Mouse (Mus musculus) right cerebral cortex, postnatal 4 days (tissue): ENCODE measurements around the gene Gas2l3.

Experiments used
- DNase-seq: peaks from one replicate; pipeline ENCODE4 v3.0.0-alpha.2; 2022

The Gas2l3 gene

DNA sequence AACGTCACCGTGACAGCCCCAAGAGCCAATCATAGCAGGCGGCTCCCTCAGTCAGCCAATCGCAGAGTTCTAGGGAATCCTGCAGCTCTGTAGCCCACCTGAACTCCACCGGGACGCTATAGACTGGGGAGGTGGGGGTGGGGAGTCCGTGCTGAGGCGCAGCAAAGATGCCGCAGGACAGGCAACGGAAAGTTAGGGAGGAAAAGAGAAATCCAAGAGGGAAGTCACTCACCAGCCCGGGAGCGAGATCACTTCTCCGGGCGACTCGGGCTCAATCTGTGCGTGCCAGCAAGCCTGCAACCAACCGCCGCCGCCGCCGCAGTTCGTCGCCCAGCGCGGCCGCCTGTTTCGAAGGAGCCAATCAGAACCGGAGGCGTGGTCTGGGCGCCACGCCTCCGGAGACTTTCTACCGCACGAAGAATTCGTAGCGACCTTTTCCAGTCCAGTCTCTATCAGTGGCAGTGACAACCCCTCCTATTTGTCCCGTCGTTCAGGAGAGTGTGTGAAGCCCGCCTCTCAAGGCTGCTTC lies at the start of gene Gas2l3:
Gene Gas2l3, minus strand, starts transcription at position 345 of the 529 bp plus-strand sequence.
- peak; percentile 81 for DNase-seq

DNA sequence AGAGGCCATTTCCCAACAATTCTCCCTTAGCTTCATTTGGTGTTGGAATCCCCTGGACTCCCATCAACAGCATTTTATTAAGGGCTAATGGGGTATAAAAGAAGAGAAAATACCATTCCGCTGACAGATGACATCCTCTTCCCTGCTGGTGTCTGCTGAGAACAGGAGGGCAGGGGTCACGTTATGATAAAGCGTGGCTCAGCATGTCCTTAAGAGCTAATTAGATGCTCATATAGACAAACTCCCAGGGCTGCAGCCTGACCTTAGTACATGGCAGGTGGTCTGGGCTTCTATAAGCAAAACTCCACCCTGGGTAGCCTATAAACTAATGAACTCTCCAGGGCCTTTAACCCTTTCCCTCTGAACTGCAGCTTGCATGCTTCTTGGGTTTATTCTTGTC lies 47.6 kb upstream of the Gas2l3 start:
- DNase-seq: no peak

DNA sequence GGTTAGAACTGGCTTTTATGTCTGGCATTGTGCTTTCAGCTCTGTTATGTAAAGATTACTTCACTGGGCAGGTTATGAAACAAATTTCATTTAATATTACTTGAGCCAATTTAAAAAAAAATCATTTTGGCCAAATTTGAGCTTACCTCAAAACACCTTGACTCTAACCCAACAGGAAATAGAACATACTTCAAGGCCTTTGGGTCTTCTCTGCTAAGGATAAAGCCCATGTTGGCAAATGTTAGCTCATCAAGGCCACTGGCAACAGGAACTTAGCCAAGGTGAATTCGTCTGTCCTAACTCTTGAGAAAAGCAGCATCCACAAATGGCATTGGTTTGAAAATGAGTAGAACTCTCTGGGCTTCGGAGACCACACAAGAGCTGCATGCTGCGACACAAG lies 46.5 kb upstream of the Gas2l3 start:
- no peak for DNase-seq

DNA sequence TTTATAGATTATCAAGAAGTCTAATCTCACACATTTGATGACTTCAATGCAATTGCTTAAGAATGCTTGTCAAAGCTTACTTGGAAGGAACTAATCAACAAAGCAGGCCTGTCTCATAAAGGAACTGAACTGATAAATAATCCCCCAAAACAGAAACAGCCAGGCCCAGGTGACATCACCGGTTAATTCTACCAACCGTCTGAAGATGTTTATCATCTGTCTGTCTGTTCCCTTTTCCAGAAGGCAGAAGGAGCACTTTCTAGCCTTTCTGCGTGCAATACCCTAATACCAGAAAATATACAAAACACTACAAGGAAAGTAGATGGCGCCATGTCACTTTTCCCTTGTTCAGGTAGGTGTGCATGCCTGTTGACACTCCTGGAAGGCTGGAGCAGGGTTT lies 45.7 kb upstream of the Gas2l3 start:
- DNase-seq: no peak

DNA sequence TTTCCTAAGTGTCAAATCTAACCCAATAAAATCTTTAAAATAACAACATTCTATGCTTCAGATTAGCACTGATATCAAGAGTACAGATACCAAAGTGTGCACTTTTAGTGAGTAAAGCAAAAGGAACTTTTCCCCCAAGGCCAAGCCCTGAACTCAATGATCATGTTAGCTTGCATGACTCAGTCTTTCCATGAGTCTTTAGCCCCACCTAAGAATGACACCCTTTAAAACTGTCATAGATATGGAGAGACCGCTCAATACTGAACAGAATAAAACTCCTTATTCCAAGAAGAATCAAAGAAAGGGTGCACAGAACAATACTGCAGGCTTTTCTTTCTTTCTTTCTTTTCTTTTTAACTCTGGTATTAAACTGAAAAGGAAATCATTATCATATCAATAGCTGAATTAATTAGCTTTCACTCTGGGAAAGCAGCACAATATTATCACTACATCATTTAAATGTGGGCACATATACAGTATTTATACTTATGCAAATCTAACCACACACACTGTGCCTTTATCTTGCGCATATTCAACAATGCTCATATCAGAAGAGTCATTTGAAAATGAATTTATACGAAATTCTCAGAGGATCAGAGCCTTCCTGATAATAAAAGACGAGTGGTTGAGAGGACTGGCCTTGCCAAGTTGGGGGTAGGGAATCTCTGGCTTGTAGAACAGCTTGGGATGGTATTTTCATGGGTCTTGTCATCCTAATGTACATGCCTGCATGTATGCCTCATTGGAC lies 43.4 kb upstream of the Gas2l3 start:
- DNase-seq: no peak

DNA sequence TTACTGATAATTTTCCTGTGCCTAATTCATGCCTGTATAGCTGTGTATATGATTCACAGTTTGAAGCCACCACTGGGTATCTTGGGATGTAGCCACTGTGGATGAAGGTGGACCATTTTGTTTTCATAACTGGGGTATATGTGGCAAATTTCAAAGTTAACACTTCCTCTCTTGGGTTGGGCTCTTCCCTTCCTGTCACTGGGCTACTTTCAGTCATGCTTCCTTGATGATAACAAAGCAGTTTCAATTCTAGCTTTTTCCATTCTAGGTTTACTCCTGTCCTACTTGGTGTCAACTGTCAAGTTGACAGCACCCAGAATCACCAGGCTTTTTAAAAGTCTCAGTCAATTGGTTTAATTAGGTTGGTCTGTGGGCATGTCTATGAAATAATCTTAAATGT lies 41.1 kb upstream of the Gas2l3 start:
- DNase-seq: no peak

DNA sequence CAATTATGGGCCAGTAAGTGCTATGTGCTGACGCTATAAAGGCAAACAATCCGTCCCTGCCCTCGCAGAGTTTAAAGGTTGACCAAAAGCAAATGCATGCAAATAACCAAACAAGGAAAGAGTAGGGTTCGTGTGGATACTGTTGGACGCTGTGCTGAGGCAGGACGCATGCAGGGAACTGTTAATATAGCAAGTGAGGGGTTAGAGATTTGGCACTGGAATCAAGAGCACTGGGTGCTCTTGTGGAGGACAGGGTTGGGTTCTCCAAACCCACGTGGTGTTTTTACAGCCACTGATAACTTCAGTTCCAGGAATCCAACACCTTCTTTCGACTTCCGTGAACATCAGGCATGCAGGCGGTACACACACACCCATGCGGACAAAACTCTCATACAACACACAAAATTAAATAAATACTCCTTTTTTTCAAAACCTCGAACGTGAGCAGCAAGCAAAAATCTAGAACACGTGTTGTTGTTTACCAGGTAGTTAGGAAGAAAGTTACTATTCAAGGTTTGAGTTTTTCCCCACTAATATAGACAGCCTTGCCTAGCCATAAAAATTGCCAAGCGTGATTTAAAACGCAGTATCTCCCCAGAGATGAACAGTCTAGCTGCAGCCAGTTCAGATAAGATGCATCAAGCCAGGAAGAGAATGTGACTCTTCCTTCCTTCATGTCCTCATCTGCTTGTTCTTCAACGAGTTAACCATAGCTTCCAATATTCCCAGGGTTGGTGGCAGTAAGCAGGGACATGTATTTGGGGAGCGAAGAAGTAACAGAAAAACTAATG lies 40.2 kb upstream of the Gas2l3 start:
- DNase-seq: no peak

DNA sequence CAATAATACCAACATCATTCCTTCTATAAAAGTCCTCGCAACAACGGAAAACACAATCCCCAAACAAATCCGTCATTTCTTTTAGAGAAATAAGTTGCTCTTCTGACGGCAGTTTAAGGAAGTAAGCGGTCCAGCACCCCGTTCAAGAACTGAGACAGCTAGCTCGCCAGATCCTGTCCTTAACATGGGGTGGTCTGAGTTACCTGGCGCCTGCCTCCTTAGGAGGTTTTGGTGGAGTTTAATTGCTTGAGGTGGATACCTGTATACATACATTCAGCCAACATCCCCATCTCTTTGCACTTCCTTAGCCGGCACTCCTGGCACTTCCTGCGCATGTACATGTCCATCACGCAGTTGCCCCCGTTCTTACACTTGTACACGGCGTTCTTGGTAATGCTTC lies 39.3 kb upstream of the Gas2l3 start:
- no peak for DNase-seq

DNA sequence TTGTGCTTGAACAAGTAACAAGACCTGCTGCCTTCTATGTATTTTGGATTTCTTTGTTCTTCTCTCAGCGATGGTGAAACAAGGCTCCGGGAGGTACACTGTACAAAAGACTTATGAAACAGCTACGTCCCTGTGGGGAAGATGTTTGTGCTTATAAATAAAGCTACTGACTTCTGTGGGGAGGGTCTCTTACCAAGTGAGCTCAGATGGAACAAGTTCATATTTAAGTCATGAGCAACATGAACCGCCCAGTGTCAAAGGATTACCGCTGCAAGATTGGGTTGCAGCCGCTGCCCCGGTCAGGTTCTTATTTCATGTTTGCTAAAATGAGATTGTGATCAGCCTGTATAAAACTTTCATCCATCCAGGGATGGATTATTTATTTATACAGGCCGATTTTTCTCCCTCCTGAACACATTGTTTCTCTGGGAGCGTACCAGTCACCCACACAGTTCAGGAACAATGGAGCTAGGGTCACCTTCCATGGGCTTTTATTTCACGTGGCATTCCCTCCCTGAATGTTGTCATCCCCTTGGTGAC lies 38.4 kb upstream of the Gas2l3 start:
- DNase-seq: no peak

DNA sequence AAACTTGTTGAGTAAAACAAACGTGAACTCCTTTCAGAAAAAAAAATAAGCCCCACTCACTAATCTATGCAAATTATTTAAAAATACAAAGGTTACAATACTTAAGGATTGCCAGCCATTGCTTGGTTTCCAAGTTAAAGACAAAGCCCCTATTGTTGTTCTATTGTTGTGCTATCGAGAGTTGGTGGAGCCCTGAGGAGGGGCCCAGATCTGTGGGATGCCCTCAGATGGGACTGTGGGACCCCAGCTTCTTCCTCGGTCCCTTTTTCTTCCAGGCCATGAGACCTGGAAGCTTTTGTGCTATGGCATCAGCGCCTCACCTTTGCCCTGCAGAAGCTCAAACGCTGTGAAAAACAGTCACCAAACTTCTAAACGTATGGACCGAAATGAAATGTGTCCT lies 37.9 kb upstream of the Gas2l3 start:
- no peak for DNase-seq

DNA sequence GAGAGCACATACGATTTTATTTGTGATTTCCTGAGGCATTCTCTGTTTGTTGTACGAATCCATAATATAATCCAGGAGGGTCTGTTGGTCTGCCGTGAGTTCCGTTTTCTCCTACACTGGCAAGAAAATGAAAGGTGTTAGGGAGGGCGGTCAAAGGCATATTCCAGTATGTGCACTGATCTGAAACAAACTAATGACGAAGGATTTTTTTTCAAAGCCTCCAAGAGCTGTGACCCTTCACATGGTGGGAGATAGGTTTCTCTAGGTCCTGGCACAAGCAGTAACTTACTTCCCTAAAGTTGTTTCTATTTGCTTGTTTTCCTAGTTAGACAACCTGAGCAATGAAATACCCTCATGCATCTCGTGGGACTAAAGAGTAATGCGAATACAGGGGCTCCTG lies 35.0 kb upstream of the Gas2l3 start:
- DNase-seq: no peak

DNA sequence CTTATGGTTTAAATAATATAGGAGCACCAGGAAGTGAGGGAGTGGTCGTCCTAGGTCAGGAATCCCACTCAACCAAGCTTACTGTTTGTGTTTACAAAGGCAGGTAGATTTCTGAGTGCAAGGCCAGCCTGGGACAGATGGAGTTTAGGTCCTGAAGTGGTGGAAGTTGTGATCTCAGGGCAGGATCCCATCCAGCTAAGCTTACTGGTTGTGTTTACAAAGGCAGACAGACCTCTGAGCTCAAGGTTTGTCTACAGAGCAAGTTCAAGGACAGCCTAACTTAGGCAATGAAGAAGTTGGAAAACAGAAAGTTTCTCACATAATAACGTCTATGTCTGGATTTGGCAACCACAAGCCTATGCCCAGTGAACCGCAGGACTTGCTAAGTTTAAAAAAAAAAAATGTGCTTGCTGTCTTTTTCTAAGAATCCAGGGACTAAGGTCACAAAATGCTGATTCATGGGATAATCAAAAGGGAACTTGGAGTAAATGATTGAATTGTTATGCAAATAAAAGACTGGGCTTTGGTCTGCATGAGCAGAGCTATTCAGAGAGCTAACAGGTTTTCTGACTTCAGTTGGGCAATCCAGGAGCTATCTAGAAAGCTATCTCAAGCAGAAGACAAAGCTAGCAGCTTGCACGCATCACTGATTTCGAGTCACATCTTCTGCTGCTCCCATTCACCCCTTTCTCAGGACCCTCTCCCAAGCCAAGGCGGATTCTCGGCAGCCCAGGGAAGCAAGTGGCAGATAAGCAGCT lies 27.0 kb upstream of the Gas2l3 start:
- no peak for DNase-seq

DNA sequence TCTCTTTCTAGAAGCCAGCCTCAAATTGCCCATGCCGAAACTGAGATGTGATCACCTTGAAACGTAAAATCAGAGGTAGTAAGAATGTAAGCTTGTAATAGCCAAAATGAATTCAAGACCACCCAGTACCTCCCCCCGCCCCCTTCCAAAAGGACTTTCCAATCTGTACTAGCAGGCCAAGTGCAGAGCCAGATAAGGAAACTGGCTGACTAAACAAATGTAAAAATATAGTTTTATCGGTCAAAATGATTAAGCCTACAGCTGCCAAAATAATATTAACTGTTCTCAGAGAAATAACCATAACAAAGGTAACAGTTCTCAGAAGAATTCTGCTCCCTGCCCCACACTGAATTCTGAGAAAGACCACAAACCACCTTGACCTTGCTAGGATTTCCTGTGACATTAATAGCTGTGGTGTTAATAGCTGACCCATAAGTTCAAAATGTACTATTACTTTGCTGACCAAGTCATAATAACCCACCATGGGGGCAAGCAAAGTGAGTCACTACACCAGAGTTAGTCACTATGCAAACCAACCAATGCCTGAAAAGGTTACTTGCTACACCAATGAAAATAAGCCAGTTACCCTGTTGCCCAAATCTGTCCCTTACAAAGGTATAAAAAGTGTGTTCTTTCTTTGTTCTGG lies 21.1 kb upstream of the Gas2l3 start:
- DNase-seq: no peak

DNA sequence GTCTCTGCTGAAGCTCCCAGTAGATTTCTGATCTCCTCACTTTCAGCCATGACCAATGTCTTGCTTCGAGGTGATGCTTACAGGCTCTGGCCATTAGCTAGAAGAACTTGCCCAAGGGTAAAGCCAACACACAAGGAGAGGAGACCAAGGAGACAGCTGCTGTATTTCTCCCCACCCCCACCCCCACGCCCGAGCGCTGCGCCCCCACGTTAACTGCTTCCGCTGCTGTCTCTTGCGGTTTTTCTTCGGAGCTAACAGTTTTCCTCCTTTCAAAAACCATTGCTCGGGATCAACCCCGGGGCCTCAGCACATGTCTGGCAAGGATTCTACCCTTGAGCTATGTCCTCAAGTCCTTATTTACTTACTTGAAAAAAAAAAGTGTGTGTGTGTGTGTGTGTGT lies 19.1 kb upstream of the Gas2l3 start:
- DNase-seq: no peak

DNA sequence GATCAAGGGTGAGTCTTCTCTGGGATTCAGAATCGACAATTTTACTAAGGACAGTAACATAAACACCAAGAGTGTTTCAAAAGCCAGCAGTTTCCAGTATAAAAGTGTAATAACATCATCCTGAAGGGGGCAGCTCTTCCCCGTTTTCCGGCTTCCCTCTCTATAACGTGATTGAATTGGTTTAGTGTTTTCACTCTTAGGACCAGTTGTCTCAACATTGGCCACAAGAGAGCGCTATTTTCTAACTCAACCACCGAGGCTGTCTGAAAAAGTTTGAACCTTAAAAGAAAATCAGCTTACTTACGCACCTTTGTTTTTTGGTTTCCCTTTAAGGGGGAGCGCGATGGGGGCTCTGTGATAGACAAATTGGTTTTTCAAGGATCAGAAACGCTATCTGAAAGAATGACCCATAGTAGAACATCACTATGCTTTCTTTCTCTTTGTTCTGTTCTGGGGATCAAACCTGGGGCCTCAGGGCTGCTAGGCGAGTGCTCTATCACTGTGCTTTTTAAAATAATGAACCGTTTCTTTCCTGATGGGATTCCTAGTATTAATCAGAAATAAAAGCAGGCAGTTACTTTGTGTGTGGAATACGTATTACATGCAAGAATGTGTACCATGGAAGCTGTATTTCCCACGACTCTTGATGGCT lies 18.2 kb upstream of the Gas2l3 start:
- DNase-seq: peak; percentile 76

DNA sequence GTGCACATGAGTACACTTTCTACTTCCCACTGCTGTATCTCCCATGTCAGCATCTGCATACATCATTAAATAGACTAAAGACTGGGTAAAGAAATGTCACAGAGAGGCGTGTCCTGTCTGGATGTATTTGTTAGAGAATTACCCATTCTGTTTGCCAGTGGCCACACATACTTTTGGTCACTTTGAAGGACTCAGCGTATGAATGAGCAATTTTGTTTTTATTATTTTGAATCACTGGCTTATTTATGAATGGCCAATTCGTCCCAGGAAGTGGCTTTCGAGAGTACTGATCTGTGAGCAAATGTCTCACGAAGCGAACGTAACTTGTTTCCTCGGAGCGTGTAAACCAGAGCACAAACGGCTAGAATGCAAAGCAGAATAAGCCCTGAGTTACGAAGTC lies 17.2 kb upstream of the Gas2l3 start:
- DNase-seq: no peak

DNA sequence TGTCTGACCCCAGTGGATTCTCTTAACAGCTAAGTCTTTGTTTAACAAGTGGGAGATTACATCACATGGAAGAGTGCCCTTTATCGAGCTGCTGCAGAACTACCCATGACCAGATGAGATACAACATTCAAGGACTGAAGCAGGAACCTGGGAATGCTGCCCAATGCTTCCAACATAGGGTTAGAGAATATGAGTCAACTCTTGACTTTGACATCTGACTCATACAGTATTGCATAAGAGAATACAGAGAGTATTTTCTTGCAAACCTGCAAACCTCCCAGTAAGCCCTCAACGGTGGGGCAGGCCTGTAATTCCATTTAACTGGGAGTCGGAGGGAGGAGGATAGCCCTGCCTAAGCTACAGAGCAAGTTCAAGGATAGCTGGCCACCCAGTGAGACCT lies 15.0 kb upstream of the Gas2l3 start:
- DNase-seq: no peak

DNA sequence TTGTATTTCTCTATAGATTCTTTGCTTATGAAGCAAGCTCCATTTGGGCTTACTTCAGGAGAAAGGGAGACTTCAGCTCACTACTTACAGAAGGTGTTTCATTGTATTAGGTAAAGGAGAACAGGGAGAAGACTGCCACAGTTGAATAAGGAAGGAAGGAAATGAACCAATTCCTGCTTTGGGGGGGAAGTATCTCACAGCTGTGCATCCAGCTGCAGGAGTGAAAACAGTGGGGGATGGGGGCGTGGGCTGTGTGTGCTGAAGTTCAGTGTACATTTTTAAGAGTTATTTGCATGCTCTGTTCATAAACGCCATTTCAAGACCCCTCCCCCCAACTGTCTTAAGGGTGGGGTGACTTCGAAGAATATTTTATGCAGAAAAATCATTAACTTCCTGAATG lies 10.0 kb upstream of the Gas2l3 start:
- DNase-seq: no peak

DNA sequence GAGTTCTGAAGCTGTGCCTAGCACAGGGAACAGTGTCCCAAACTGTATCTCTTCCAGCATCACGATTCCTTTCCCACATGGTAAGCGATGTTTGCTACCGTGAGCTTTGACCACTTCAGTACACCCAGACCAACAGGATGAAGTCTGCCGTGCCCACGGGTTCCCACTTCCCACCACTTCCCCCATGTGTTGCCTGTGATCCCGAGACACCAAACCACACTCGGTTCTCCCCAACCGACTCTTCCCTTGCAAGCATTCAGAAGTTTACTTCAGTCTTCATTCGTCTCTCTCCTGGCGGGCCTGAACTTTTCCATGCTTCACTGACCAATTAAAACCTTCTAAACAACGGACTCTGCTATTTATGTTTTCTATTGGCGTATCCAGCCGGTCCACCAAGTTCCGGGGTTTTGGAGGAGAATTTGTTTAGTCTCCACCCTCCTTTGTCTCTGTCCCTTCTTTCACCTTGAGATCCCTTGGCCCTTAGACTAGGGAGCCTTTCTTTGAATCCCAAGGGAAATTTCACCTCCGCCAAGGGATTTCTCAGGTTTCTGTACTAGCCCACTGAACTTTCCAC lies 9.4 kb upstream of the Gas2l3 start:
- DNase-seq: no peak

DNA sequence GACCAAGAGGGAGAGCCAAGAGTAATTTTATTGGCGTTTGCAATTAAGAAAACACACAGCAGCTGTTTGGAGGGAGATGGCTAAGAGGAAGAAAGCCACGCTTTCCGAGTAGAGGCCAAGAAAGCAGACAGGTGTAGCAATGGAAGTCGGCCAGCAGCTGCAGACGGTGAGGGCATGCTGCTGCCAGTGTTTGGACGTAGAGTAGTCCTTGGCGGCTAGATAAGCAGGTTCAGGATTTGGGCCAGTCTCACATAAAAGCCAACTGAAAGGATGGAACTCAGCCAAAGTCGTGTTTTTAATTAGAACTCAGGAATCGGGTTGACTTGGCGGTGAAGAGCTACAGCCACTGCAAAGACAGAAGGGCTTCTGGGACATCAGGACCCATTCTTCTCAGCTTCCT lies 6.6 kb upstream of the Gas2l3 start:
- DNase-seq: no peak

DNA sequence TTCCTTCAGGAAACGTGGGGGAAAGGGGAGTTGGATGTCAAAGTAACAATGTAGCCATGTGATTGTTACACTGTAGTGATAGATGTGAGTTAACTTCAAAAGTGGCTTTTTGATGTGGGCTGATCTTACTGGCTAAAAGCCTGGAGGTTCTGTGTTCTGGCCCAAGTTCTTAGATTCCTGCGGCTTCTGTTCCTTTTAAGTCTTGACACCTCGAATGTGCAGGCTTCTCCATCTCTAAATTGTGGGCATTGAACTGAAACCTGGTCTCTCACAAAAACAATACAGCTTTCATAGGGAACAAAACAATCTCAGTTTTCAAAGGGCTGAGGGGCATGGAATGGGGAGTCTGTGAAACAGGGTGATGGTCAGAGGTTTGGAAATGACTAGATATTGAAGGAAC lies 614 bp upstream of the Gas2l3 start:
- no peak for DNase-seq

DNA sequence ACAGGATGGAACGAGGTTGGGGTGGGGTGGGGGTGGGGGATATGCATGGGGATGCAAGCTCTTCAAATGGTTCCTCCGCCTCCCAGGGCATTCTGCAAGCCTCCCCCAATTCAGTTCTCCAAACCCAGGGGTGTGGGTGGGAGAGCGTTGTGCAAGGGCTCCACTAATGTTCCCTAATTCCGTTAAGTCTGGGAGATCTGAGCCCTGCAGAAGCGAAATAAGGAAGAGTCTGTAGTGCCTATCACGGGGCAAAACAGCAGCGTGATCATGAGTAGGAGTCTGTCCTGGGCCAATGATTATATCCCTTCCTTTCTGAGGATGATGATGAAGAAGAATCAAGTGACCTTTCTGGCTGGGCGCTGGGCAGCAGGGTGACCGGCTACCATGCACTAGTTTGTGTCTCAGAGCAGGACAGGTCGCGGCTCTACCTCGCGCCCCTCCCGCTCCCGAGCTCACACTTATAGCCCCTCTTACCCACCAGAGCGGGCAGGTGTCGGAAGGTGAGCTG lies 598 bp downstream of the Gas2l3 start:
- DNase-seq: no peak
